Mouse (Mus musculus) ES-Bruce4 (cell line): ENCODE measurements around the gene Slc7a10.

Experiments
- CTCF ChIP-seq: IDR thresholded peaks from one replicate; pipeline ENCODE4 v1.8.1; 2011; ENCODE audit warnings: low read depth, low read length
- EP300 ChIP-seq: IDR thresholded peaks from 2 replicates; pipeline ENCODE4 v1.6.1; 2011; ENCODE audit warnings: low read depth, low read length; ENCODE audit not compliant: insufficient read depth
- POLR2A ChIP-seq: IDR thresholded peaks from one replicate; pipeline ENCODE4 v1.8.1; 2011; ENCODE audit warnings: low read length; ENCODE audit not compliant: insufficient read depth

DNA sequence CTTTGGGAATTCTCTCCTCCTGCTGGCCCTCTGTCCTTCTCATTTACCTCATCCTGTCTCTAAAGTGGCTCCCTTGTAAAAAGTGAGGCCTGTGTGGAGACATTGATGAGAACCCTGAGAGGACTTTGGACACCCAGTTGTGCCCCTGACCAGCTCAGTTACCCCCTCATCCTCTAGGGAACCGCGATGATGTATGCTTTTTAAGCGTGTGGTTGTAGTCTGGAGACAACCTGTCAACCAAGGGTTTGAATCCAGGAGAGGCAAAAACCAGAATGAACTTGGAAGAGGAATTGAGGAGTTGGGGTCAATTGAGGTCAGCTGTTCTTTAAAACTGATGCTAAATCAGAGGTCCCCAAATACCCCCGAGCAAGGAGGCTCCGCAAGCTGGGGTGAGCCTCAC, 29.5 kb downstream of the Slc7a10 start:
- TF ChIP-seq CTCF (no peak), EP300 (no peak), POLR2A (no peak)
